Mouse (Mus musculus): Measurements from ENCODE around the gene Mdfic.
A peak's percentile ranks its signal among the peaks of the same experiment; 100 is the strongest.
"Not testable (repeated sequence)": the region's sequence is repeated elsewhere in the genome, so short reads cannot be mapped to it uniquely, and the experiment has no call there.

The Mdfic gene

GRCm38 (mm10) chr6:15720461-15720817 lies at the start of gene Mdfic:
Gene Mdfic (plus strand): TSS chr6:15720661.
- DNase-seq, result no peak

GRCm38 (mm10) chr6:15671364-15671763 lies 49.1 kb upstream of the Mdfic start:
- no peak for DNase-seq

GRCm38 (mm10) chr6:15710080-15710479 lies 10.4 kb upstream of the Mdfic start:
- no peak for DNase-seq

GRCm38 (mm10) chr6:15710706-15711105 lies 9.8 kb upstream of the Mdfic start:
- no peak for DNase-seq

- no peak for DNase-seq
Measured at GRCm38 (mm10) chr6:15712860-15713385, 7.5 kb upstream of the Mdfic start.

GRCm38 (mm10) chr6:15714036-15714435 lies 6.4 kb upstream of the Mdfic start:
- DNase-seq, result not testable (repeated sequence)

GRCm38 (mm10) chr6:15714996-15715844 lies 5.2 kb upstream of the Mdfic start:
- no peak for DNase-seq

- no peak for DNase-seq
Measured at GRCm38 (mm10) chr6:15719919-15720318, 542 bp upstream of the Mdfic start.

GRCm38 (mm10) chr6:15720818-15721715 lies 606 bp downstream of the Mdfic start:
- peak; percentile 50 to 70 for DNase-seq

- no peak for DNase-seq
Measured at GRCm38 (mm10) chr6:15721716-15722031, 1.2 kb downstream of the Mdfic start.

GRCm38 (mm10) chr6:15722631-15723030 lies 2.2 kb downstream of the Mdfic start:
- not testable (repeated sequence) for DNase-seq

GRCm38 (mm10) chr6:15724304-15724703 lies 3.8 kb downstream of the Mdfic start:
- no peak for DNase-seq

- DNase-seq, result no peak
Measured at GRCm38 (mm10) chr6:15726422-15726821, 6.0 kb downstream of the Mdfic start.

- no peak for DNase-seq
Measured at GRCm38 (mm10) chr6:15727681-15728410, 7.4 kb downstream of the Mdfic start.

- DNase-seq, result no peak
Measured at GRCm38 (mm10) chr6:15728844-15729577, 8.6 kb downstream of the Mdfic start.

- no peak for DNase-seq
Measured at GRCm38 (mm10) chr6:15730258-15730657, 9.8 kb downstream of the Mdfic start.

- DNase-seq, result no peak
Measured at GRCm38 (mm10) chr6:15730666-15731065, 10.2 kb downstream of the Mdfic start.

GRCm38 (mm10) chr6:15731452-15731851 lies 11.0 kb downstream of the Mdfic start:
- no peak for DNase-seq

GRCm38 (mm10) chr6:15737312-15737911 lies 17.0 kb downstream of the Mdfic start:
- DNase-seq, result no peak

GRCm38 (mm10) chr6:15738331-15738943 lies 18.0 kb downstream of the Mdfic start:
- no peak for DNase-seq

- DNase-seq, result no peak
Measured at GRCm38 (mm10) chr6:15739132-15739531, 18.7 kb downstream of the Mdfic start.
